Mouse (Mus musculus) liver, adult 2 months (tissue): ENCODE data around the gene Cntnap4. TPM values are rescaled to one million over a fixed set of nuclear protein-coding genes. Genes with fewer than 3 reads are reported as not detected.

Source experiments
- DNase-seq: peaks from one replicate; pipeline ENCODE4 v3.0.0-alpha.2; 2011; ENCODE audit warnings: low read depth, low spot score; ENCODE audit errors: extremely low read depth
- H3K27ac ChIP-seq: fragments of 200-500 bp; replicated peaks from 2 replicates; pipeline ENCODE4 v1.5.1; 2012; ENCODE audit warnings: low read depth, mild to moderate bottlenecking, control low read depth, inconsistent platforms, low read length; ENCODE audit not compliant: insufficient read depth
- H3K27me3 ChIP-seq: fragments of 200-500 bp; 2 replicates; pipeline ENCODE4 v1.6.1; 2012; ENCODE audit warnings: mild to moderate bottlenecking, moderate library complexity, low read length, inconsistent platforms; ENCODE audit not compliant: control insufficient read depth, insufficient read depth
- H3K36me3 ChIP-seq: fragments of 200-500 bp; 2 replicates; pipeline ENCODE4 v1.6.1; 2012; ENCODE audit warnings: low read length, inconsistent platforms; ENCODE audit not compliant: control insufficient read depth, insufficient read depth
- H3K4me1 ChIP-seq: fragments of 200-500 bp; 2 replicates; pipeline ENCODE4 v1.6.1; 2011; ENCODE audit warnings: low read length; ENCODE audit not compliant: control insufficient read depth, insufficient read depth
- H3K4me3 ChIP-seq: fragments of 200-500 bp; 2 replicates; pipeline ENCODE4 v1.5.1; 2011; ENCODE audit warnings: low read depth, mild to moderate bottlenecking, control low read depth, low read length, moderate library complexity; ENCODE audit not compliant: insufficient read depth
- H3K79me2 ChIP-seq: fragments of 200-500 bp; 2 replicates; pipeline ENCODE4 v1.6.1; 2012; ENCODE audit warnings: inconsistent platforms, mild to moderate bottlenecking, low read length, moderate library complexity; ENCODE audit not compliant: control insufficient read depth, insufficient read depth
- H3K9ac ChIP-seq: fragments of 200-500 bp; 2 replicates; pipeline ENCODE4 v1.6.1; 2012; ENCODE audit warnings: low read depth, mild to moderate bottlenecking, control low read depth, inconsistent platforms, low read length
- CTCF ChIP-seq: fragments of 200-500 bp; IDR thresholded peaks from 2 replicates; pipeline ENCODE4 v1.5.1; 2011; ENCODE audit warnings: low read depth, low read length, control low read depth
- POLR2A ChIP-seq: fragments of 200-500 bp; IDR thresholded peaks from 2 replicates; pipeline ENCODE4 v1.6.1; 2011; ENCODE audit warnings: low read length, control low read depth; ENCODE audit not compliant: insufficient read depth; ENCODE audit errors: extremely low read depth
- WGBS: fragments of 180-500 bp; shearing (Covaris S2); methylation state at CpG from one replicate; pipeline ENCODE4 v1.1.7; 2018; 5-methylcytosine and 5-hydroxymethylcytosine counted together
- polyA plus RNA-seq: library from polyadenylated mRNA; depleted of rRNA; stranded (reverse); fragments of >200 nt; gene quantifications from 2 replicates; pipeline ENCODE4 v1.2.3, GENCODE M21; 2012
- total RNA-seq: library from RNA; depleted of rRNA; stranded (reverse); fragments of >200 nt; gene quantifications from 2 replicates; pipeline ENCODE4 v1.2.3, GENCODE M21; 2014

Cntnap4 gene
- total and polyA plus RNA-seq, 2 experiments: not detected

DNA sequence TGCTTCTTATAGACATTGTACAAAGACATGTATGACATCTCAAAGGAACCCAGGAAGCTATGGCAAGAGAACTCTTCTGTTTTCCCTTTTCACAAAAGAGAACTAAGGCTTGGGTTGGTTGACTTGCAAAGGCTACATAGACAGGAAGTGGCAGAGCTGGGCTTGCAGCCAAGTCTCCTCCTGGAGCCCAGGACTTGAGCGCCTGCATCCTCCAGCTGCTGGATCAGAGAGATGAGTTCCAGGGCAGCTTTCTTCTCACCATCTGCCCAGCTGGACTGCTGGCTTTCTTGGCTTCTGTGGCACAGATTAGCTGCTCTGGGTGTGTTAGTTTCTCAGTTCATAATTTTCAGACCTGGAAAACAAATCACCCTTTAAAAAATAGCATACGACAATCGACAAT lies 165.7 kb downstream of the Cntnap4 start:
- Histone ChIP-seq H3K9ac (no peak overlapping the region), H3K4me3 (no peak overlapping the region), H3K27me3 (no peaks in the 10 kb centered on the region), H3K4me1 (no peaks in the 10 kb centered on the region), H3K79me2 (no peaks in the 10 kb centered on the region), H3K36me3 (no peaks in the 10 kb centered on the region), H3K27ac (no peak overlapping the region)
- no peak for DNase-seq
- WGBS: 82% methylated on average over 3 of the region's 3 CpGs
- TF ChIP-seq POLR2A (no peak), CTCF (no peak)

- Histone ChIP-seq H3K4me1 (no peaks in the 10 kb centered on the region), H3K4me3 (no peak overlapping the region), H3K36me3 (no peaks in the 10 kb centered on the region), H3K27me3 (no peaks in the 10 kb centered on the region), H3K9ac (no peak overlapping the region), H3K79me2 (no peaks in the 10 kb centered on the region), H3K27ac (no peak overlapping the region)
- 79% methylated on average over 4 of the region's 4 CpGs for WGBS
- TF ChIP-seq POLR2A: no peak
- no peak for TF ChIP-seq CTCF
- no peak for DNase-seq
Observed at GRCm38 (mm10) chr8:112743331-112743730, 173.5 kb downstream of the Cntnap4 start.

- H3K27me3 ChIP-seq: no peaks in the 10 kb centered on the region
- no peak overlapping the region for H3K27ac ChIP-seq
- H3K4me3 ChIP-seq: no peak overlapping the region
- TF ChIP-seq CTCF (no peak), POLR2A (no peak)
- no peaks in the 10 kb centered on the region for H3K36me3 ChIP-seq
- H3K4me1 ChIP-seq: no peaks in the 10 kb centered on the region
- no peaks in the 10 kb centered on the region for H3K79me2 ChIP-seq
- no peak for DNase-seq
- H3K9ac ChIP-seq: no peak overlapping the region
- WGBS: 80% methylated on average over 5 of the region's 5 CpGs
Observed at GRCm38 (mm10) chr8:112747296-112747695, 177.5 kb downstream of the Cntnap4 start.

GRCm38 (mm10) chr8:112755171-112755570 lies 185.3 kb downstream of the Cntnap4 start:
- Histone ChIP-seq H3K4me1 (no peaks in the 10 kb centered on the region), H3K4me3 (no peak overlapping the region), H3K9ac (no peak overlapping the region), H3K27ac (no peak overlapping the region), H3K79me2 (no peaks in the 10 kb centered on the region), H3K27me3 (no peaks in the 10 kb centered on the region), H3K36me3 (no peaks in the 10 kb centered on the region)
- DNase-seq: no peak
- no peak for TF ChIP-seq CTCF
- no peak for TF ChIP-seq POLR2A
- WGBS: 86% methylated on average over 4 of the region's 4 CpGs

DNA sequence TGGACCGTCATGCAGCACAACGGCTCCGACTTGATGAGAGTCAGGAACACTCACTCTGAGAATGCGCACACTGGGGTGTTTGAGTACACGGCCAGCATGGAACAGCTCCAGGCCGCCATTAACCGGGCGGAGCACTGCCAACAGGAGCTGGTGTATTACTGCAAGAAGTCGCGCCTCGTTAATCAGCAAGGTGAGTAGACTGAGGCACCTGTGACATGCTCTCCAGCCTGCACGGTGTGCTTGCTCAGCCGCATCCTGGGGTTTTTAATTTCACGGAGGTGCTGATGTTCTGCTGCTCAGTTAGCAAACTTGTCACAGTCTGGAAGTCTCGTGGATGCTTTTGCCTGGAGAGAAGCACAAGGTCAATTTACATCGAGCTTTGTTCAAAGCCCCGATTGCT lies 233.2 kb downstream of the Cntnap4 start:
- no peak overlapping the region for H3K4me3 ChIP-seq
- H3K27me3 ChIP-seq: no peaks in the 10 kb centered on the region
- no peaks in the 10 kb centered on the region for H3K4me1 ChIP-seq
- WGBS: 94% methylated on average over 17 of the region's 17 CpGs
- H3K9ac ChIP-seq: no peak overlapping the region
- no peak overlapping the region for H3K27ac ChIP-seq
- TF ChIP-seq POLR2A (no peak), CTCF (no peak)
- no peak for DNase-seq
- H3K36me3 ChIP-seq: no peaks in the 10 kb centered on the region
- H3K79me2 ChIP-seq: no peaks in the 10 kb centered on the region

GRCm38 (mm10) chr8:112809382-112809781 lies 239.5 kb downstream of the Cntnap4 start:
- Histone ChIP-seq H3K27me3 (no peaks in the 10 kb centered on the region), H3K4me1 (no peaks in the 10 kb centered on the region), H3K4me3 (no peak overlapping the region), H3K36me3 (no peaks in the 10 kb centered on the region), H3K9ac (no peak overlapping the region), H3K27ac (no peak overlapping the region), H3K79me2 (no peaks in the 10 kb centered on the region)
- TF ChIP-seq POLR2A: no peak
- no peak for TF ChIP-seq CTCF
- WGBS: 68% methylated on average over 6 of the region's 6 CpGs
- no peak for DNase-seq
